Mouse (Mus musculus): Measurements from ENCODE around the gene Ndufb10. TPM values are rescaled to one million over a fixed set of nuclear protein-coding genes. Genes with fewer than 3 reads are reported as not detected.
A peak's percentile ranks its signal among the peaks of the same experiment; 100 is the strongest.

Gene Ndufb10
- polyA plus RNA-seq (2014; fragmentation: Nextera tagmentation; extraction: Ambion mirVana) = 308 and 347 TPM in 2 replicates

DNA sequence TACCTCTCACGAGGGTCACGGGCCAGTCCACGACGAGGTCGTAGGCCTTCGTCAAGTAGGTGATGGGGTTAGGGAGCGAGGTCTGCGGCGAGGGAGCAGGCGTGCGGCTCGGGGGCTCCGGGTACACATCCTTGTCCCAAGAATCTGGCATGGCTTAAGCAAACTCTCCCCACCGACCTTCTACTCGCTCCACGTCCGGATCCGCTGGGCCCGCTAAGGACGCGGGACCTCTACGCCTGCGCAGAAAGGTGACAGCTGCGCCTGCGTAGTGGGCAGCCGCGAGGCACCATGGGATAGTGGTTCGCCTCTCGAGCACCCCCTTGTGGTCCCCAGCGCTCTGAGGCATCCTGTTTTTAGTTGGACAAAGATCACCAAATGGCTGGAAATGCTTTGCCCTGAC, at the start of gene Ndufb10:
Gene Ndufb10, minus strand, starts transcription at position 295 of the 400 bp plus-strand sequence.
- under 1% methylated on average over 30 of the region's 30 CpGs for WGBS
- H3K4me1 ChIP-seq (replicated peaks; ENCODE audit: control insufficient read depth, insufficient read depth, low read length) = peaks cover 24% of the 10 kb centered on the region
- peak within 1 kb of the TSS; percentile 78 for H3K27ac ChIP-seq
- H3K27me3 ChIP-seq (ENCODE audit: control insufficient read depth, insufficient read depth, low read length) = no peaks in the 10 kb centered on the region
- peak within 1 kb of the TSS; percentile 96 for H3K4me2 ChIP-seq (replicated peaks)
- H3K36me3 ChIP-seq (replicated peaks; ENCODE audit: control insufficient read depth, insufficient read depth) = peaks cover 15% of the 10 kb centered on the region
- DNase-seq (ENCODE audit: low spot score) (peak; percentile 98), ATAC-seq (ENCODE audit: low FRiP score) (peak; percentile 71)
- H3K9me3 ChIP-seq (ENCODE audit: control insufficient read depth, low read length) = no peaks in the 10 kb centered on the region
- peak within 1 kb of the TSS; percentile 94 for H3K9ac ChIP-seq
- H3K4me3 ChIP-seq (replicated peaks; ENCODE audit: low read length) = peak within 1 kb of the TSS; percentile 77

DNA sequence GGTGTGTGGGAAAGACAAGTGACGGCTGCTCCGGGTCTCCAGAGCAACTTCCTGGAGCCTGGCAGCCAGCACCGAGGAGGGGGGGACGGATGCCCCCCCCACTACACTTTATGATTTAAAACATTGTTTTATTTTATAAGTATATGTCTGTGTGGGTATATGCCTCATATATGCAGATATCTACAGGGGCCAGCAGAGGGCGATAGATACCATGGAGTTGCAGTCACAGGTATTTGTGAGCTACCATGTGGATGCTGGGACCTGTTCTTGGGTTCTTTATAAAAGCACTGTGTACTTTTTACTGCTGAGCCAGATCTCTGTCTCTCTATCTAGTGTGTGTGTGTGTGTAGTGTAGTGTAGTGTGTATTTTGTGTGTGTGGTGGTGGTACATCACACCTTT, 49.0 kb upstream of the Ndufb10 start:
- Histone ChIP-seq H3K9ac (no peak overlapping the region), H3K36me3 (replicated peaks; ENCODE audit: control insufficient read depth, insufficient read depth) (no peaks in the 10 kb centered on the region), H3K4me2 (replicated peaks) (no peak overlapping the region), H3K4me1 (replicated peaks; ENCODE audit: control insufficient read depth, insufficient read depth, low read length) (no peaks in the 10 kb centered on the region), H3K9me3 (ENCODE audit: control insufficient read depth, low read length) (no peaks in the 10 kb centered on the region), H3K27me3 (ENCODE audit: control insufficient read depth, insufficient read depth, low read length) (0 out of 2 replicates have a peak, but pooled peaks cover under 1% of the 10 kb centered on the region), H3K4me3 (replicated peaks; ENCODE audit: low read length) (no peak overlapping the region), H3K27ac (no peak overlapping the region)
- 80% methylated on average over 5 of the region's 5 CpGs for WGBS
- no peak for ATAC-seq (ENCODE audit: low FRiP score)
- DNase-seq (ENCODE audit: low spot score) = no peak

DNA sequence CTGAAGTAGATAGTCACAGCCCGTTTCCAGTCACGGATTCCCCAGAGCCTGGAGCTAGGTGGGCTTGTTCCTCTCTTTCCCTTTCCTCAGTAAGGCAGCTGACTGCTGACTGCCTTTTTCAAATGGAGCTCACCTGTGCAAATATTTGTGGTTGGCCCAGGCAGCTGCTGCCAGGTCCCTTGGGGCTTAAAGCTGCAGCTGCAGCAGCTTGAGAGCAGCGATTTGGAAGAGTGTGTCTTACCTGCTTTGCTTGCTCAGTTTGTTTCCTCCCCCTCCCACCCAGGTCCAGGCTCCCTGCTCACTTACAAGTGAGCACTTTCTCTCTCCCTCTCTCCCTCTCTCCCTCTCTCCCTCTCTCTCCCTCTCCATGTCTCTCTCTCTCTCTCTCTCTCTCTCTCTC, 44.9 kb upstream of the Ndufb10 start:
- WGBS = 36% methylated on average over 3 of the region's 3 CpGs
- no peak overlapping the region for H3K4me3 ChIP-seq (replicated peaks; ENCODE audit: low read length)
- H3K4me1 ChIP-seq (replicated peaks; ENCODE audit: control insufficient read depth, insufficient read depth, low read length) = no peaks in the 10 kb centered on the region
- H3K27ac ChIP-seq = no peak overlapping the region
- no peaks in the 10 kb centered on the region for H3K9me3 ChIP-seq (ENCODE audit: control insufficient read depth, low read length)
- no peak for ATAC-seq (ENCODE audit: low FRiP score)
- H3K36me3 ChIP-seq (replicated peaks; ENCODE audit: control insufficient read depth, insufficient read depth) = no peaks in the 10 kb centered on the region
- no peak for DNase-seq (ENCODE audit: low spot score)
- no peak overlapping the region for H3K9ac ChIP-seq
- H3K4me2 ChIP-seq (replicated peaks) = no peak overlapping the region
- H3K27me3 ChIP-seq (ENCODE audit: control insufficient read depth, insufficient read depth, low read length) = 0 out of 2 replicates have a peak, but pooled peaks cover 5% of the 10 kb centered on the region

DNA sequence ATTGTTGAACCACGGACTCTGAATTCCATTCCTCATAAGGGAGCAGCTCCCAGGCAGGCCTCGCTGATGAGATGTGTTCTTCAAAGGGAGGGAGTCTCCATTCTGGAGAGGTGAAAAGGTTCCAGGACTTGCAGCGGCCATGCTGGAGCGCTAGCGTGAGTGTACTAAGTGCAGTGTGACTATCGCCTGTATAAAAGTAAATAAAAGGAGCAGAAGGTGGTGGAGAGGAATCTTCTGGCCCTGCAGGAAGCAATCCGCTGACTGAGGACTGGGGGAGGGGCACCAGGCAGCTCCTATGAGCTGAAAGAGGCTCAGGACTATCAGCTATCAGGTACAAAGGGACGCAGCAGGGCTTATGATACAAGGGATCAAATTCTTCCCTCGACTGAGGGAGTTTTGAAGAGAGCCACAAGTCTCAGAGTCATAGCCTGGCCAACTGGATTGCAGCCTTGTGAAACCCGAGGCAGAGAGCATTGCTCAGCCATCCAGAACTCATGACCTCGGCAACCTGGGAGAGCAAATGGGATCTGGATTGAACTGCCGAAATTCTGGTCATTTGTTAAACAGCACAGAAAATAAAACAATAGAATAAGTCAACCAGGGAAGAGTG, 42.1 kb upstream of the Ndufb10 start:
- Histone ChIP-seq H3K27ac (no peak overlapping the region), H3K9me3 (ENCODE audit: control insufficient read depth, low read length) (no peaks in the 10 kb centered on the region), H3K27me3 (ENCODE audit: control insufficient read depth, insufficient read depth, low read length) (0 out of 2 replicates have a peak, but pooled peaks cover 5% of the 10 kb centered on the region), H3K9ac (no peak overlapping the region), H3K4me2 (replicated peaks) (no peak overlapping the region), H3K36me3 (replicated peaks; ENCODE audit: control insufficient read depth, insufficient read depth) (no peaks in the 10 kb centered on the region), H3K4me3 (replicated peaks; ENCODE audit: low read length) (no peak overlapping the region), H3K4me1 (replicated peaks; ENCODE audit: control insufficient read depth, insufficient read depth, low read length) (no peaks in the 10 kb centered on the region)
- WGBS = 31% methylated on average over 12 of the region's 12 CpGs
- ATAC-seq (ENCODE audit: low FRiP score) (no peak), DNase-seq (ENCODE audit: low spot score) (no peak)

DNA sequence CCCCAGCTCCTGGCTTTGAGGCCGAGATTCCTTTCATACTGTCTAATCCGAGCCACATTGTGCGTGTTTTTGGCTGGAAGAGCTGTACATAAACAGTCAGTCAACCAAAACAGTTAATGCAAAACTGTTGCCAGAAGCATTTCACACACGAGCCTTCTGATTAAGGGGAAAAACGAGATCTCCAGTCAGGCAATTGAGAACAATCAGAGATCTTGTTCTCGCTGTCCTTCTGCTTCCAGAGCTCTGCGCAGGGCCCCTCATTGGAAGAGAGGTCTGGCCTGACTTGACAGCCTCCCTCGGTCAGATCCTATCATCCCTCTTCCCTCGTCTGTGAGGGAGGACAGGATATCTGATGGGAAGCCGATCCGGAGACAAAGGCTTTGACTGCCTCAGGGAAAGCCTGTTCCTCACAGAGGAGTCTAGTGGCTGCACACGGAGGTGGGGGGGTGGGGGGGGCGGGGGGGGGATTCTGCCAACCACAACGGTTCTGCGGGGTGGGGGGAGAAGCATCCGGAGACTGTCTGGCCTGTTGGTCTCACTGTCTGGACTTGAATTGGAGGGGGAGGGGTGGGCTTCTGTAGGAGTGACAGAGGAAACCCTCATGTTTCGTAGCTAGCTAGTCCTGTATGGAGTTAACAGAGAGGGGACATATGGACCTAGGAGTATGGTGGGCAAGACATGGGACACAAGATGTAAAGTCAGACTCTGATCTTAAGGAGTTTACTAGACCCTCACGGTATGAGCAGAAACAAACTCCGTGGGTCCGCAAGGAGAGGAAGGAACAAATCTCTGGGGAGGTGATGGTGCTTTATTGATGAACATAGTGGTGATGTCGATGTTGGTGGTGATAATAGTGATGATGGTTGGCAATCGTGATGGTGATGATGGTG, 41.0 kb upstream of the Ndufb10 start:
- no peak for DNase-seq (ENCODE audit: low spot score)
- ATAC-seq (ENCODE audit: low FRiP score) = no peak
- Histone ChIP-seq H3K27me3 (ENCODE audit: control insufficient read depth, insufficient read depth, low read length) (0 out of 2 replicates have a peak, but pooled peaks cover 5% of the 10 kb centered on the region), H3K4me1 (replicated peaks; ENCODE audit: control insufficient read depth, insufficient read depth, low read length) (no peaks in the 10 kb centered on the region), H3K36me3 (replicated peaks; ENCODE audit: control insufficient read depth, insufficient read depth) (no peaks in the 10 kb centered on the region), H3K9me3 (ENCODE audit: control insufficient read depth, low read length) (0 out of 2 replicates have a peak, but pooled peaks cover 7% of the 10 kb centered on the region), H3K4me3 (replicated peaks; ENCODE audit: low read length) (no peak overlapping the region), H3K9ac (no peak overlapping the region), H3K4me2 (replicated peaks) (no peak overlapping the region), H3K27ac (peak overlapping the region; percentile 6; the same call in 1 of the 2 replicates)
- 50% methylated on average over 22 of the region's 22 CpGs for WGBS

DNA sequence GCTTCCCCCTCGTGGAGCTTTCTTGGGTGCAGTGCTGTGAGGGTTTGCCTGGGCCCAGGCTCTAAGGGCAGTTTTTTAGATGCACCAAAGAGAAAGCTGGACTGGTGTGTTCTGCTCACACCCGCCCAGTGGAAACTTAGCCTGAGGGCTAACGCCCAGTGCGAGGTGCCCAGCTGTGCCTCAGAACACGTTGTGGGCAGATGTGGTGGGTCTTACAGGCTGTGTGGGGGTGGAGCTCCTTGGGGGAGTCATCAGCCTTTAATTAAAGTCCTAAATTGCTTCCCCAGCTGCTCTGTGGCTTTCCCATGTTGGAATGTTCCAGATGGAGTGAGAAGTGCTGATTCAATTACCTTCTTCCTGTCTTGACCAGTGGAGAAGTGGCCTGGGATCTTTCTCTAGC, 36.8 kb upstream of the Ndufb10 start:
- peaks cover 1% of the 10 kb centered on the region for H3K27me3 ChIP-seq (ENCODE audit: control insufficient read depth, insufficient read depth, low read length)
- H3K9ac ChIP-seq = no peak overlapping the region
- H3K4me2 ChIP-seq (replicated peaks) = no peak overlapping the region
- no peaks in the 10 kb centered on the region for H3K4me1 ChIP-seq (replicated peaks; ENCODE audit: control insufficient read depth, insufficient read depth, low read length)
- WGBS = 54% methylated on average over 5 of the region's 5 CpGs
- no peak overlapping the region for H3K27ac ChIP-seq
- no peaks in the 10 kb centered on the region for H3K36me3 ChIP-seq (replicated peaks; ENCODE audit: control insufficient read depth, insufficient read depth)
- H3K4me3 ChIP-seq (replicated peaks; ENCODE audit: low read length) = no peak overlapping the region
- ATAC-seq (ENCODE audit: low FRiP score) (no peak), DNase-seq (ENCODE audit: low spot score) (no peak)
- 0 out of 2 replicates have a peak, but pooled peaks cover 7% of the 10 kb centered on the region for H3K9me3 ChIP-seq (ENCODE audit: control insufficient read depth, low read length)

DNA sequence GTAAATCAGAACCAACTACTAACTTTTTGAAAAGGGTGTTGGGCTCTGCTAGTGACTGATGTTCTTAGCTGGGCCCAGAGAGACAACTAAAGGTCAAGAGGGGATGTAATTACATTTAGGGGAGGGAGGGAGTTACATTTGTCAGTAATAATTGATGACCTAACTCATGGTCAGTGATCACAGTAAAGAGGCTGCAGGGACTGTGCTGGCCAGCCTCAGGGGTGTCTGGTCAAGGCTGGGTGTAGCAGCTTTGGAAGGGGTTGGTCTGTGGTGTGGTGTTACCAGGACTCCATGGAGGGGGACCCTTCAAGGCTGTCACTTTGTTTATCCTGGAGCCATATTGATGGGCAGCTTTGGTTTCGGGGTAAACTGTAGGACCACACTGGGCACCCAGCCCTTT, 33.1 kb upstream of the Ndufb10 start:
- 88% methylated on average over 1 of the region's 1 CpGs for WGBS
- 0 out of 2 replicates have a peak, but pooled peaks cover 7% of the 10 kb centered on the region for H3K4me1 ChIP-seq (replicated peaks; ENCODE audit: control insufficient read depth, insufficient read depth, low read length)
- H3K36me3 ChIP-seq (replicated peaks; ENCODE audit: control insufficient read depth, insufficient read depth) = no peaks in the 10 kb centered on the region
- no peak overlapping the region for H3K9ac ChIP-seq
- no peak overlapping the region for H3K4me2 ChIP-seq (replicated peaks)
- peaks cover 39% of the 10 kb centered on the region for H3K27me3 ChIP-seq (ENCODE audit: control insufficient read depth, insufficient read depth, low read length)
- H3K9me3 ChIP-seq (ENCODE audit: control insufficient read depth, low read length) = 0 out of 2 replicates have a peak, but pooled peaks cover 7% of the 10 kb centered on the region
- H3K27ac ChIP-seq = no peak overlapping the region
- no peak overlapping the region for H3K4me3 ChIP-seq (replicated peaks; ENCODE audit: low read length)
- DNase-seq (ENCODE audit: low spot score) = no peak
- no peak for ATAC-seq (ENCODE audit: low FRiP score)

DNA sequence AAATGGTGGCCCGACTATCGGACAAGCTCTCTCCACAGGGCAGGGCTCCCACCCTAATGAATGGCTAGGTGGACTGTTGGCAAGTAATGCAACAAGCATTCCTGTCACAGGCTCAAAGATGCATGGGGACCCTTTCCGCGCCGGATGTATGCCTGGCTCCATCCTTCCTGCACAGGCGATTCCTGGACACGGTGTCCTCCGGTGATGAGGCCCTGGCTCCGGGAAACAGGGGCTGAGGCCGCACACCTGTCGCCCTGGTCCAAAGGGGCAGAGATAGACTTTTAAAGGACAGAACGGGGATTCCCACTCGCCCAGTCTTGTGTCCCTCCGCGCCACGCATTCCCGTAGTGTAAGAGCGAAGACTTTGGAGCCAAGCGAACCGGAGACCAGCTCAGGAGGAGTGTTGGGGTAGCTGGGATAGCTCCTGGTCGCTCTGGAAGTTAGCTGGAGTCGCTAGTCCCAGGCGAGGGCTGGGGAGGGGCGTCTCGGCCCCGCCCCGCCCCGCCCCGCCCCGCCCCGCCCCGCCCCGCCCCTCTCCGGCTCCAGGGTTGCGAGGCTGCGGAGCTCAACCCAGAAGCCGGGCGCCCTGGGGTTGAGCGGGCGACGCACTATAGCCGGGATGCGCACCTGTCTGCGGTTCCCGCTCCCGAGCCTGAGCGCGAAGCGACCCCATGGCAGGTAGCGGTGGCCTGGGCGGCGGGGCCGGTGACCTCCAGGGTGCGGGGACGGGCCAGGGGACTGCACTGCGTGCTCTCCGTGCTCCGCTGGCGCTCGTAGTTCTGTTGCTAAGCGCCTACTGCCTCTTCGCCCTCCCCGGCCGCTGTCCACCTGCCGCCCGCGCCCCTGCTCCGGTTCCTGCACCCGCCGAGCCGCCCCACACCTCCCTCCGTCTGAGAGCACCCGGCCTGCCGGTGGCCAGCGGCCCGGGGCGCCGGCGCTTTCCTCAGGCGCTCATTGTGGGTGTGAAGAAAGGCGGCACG, 28.4 kb upstream of the Ndufb10 start, which contains the start of gene Hs3st6:
Gene Hs3st6, plus strand, starts transcription at position 574 of the 980 bp plus-strand sequence.
- DNase-seq (ENCODE audit: low spot score) = no peak
- Histone ChIP-seq H3K9ac (peak within 1 kb of the TSS; percentile 45; the same call in 1 of the 2 replicates), H3K27ac (no peak within 1 kb of the TSS), H3K4me2 (replicated peaks) (peak within 1 kb of the TSS; percentile 75), H3K4me1 (replicated peaks; ENCODE audit: control insufficient read depth, insufficient read depth, low read length) (0 out of 2 replicates have a peak, but pooled peaks cover 10% of the 10 kb centered on the region), H3K27me3 (ENCODE audit: control insufficient read depth, insufficient read depth, low read length) (peaks cover 64% of the 10 kb centered on the region), H3K36me3 (replicated peaks; ENCODE audit: control insufficient read depth, insufficient read depth) (no peaks in the 10 kb centered on the region), H3K9me3 (ENCODE audit: control insufficient read depth, low read length) (no peaks in the 10 kb centered on the region), H3K4me3 (replicated peaks; ENCODE audit: low read length) (peak within 1 kb of the TSS; percentile 40)
- under 1% methylated on average over 54 of the region's 82 CpGs for WGBS
- no peak for ATAC-seq (ENCODE audit: low FRiP score)

Data from hindbrain, embryonic 14.5 days (tissue).